Mouse (Mus musculus) ES-Bruce4 (cell line): ENCODE data around the gene Fam43a.

Experiments
- CTCF ChIP-seq: IDR thresholded peaks from one replicate; pipeline ENCODE4 v1.8.1; 2011; ENCODE audit warnings: low read depth, low read length
- POLR2A ChIP-seq: IDR thresholded peaks from one replicate; pipeline ENCODE4 v1.8.1; 2011; ENCODE audit warnings: low read length; ENCODE audit not compliant: insufficient read depth

DNA sequence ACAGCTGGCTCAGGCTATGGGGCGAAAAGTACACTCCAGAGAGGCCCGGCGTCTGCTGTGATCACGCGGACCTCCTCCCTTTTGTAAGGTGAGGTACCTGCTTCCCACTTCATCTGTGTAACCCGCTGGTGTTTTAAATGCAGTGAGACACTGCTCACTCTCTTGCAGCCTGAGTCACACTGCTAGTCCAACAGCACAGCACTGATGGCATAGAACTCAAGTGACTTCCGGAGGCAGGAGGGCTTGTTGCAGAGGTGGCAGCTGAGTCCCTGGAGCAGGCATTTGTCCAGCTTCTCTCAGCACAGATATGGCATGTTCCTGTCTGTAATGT lies 5.2 kb downstream of the Fam43a start:
- no peak for TF ChIP-seq POLR2A
- no peak for TF ChIP-seq CTCF
